Mouse (Mus musculus) lung, postnatal 0 days (tissue): ENCODE data around the gene Nfia. TPM values are rescaled to one million over a fixed set of nuclear protein-coding genes. Genes with fewer than 3 reads are reported as not detected.
A peak's percentile ranks its signal among the peaks of the same experiment; 100 is the strongest.

Source experiments
- ATAC-seq: fragments of 200-750 bp; cut with Nextera tagmentation; 2 replicates; pipeline ENCODE4 v1.8.0; 2017; ENCODE audit warnings: moderate library complexity
- DNase-seq: peaks from one replicate; pipeline ENCODE4 v3.0.0-alpha.2; 2016; ENCODE audit warnings: low spot score
- H3K27ac ChIP-seq: fragments of 300-500 bp; sonication (generic); 2 replicates; pipeline ENCODE4 v1.5.1; 2014; ENCODE audit warnings: antibody characterized with exemption, mild to moderate bottlenecking, low read length, mixed read lengths
- H3K27me3 ChIP-seq: fragments of 300-500 bp; sonication (generic); replicated peaks from 2 replicates; pipeline ENCODE4 v1.6.1; 2014; ENCODE audit warnings: low read length, mixed read lengths; ENCODE audit not compliant: insufficient read depth
- H3K36me3 ChIP-seq: fragments of 300-500 bp; sonication (generic); 2 replicates; pipeline ENCODE4 v1.6.1; 2014; ENCODE audit warnings: low read length, mixed read lengths; ENCODE audit not compliant: insufficient read depth
- H3K4me1 ChIP-seq: fragments of 300-500 bp; sonication (generic); 2 replicates; pipeline ENCODE4 v1.6.1; 2014; ENCODE audit warnings: antibody characterized with exemption, low read depth, low read length, mixed read lengths; ENCODE audit not compliant: insufficient read depth
- H3K4me2 ChIP-seq: fragments of 300-500 bp; sonication (generic); replicated peaks from 2 replicates; pipeline ENCODE4 v1.6.1; 2014; ENCODE audit warnings: low read depth, mild to moderate bottlenecking, low read length, moderate library complexity, mixed read lengths
- H3K4me3 ChIP-seq: fragments of 300-500 bp; sonication (generic); 2 replicates; pipeline ENCODE4 v1.5.1; 2014; ENCODE audit warnings: low read depth, low read length
- H3K9ac ChIP-seq: fragments of 300-500 bp; sonication (generic); replicated peaks from 2 replicates; pipeline ENCODE4 v1.6.1; 2014; ENCODE audit warnings: low read depth, mild to moderate bottlenecking
- H3K9me3 ChIP-seq: fragments of 300-500 bp; sonication (generic); 2 replicates; pipeline ENCODE4 v1.6.1; 2016; ENCODE audit warnings: low read length, mixed read lengths
- CTCF ChIP-seq: IDR thresholded peaks from 2 replicates; pipeline ENCODE4 v1.5.1; 2016; ENCODE audit warnings: antibody characterized with exemption, mild to moderate bottlenecking
- EP300 ChIP-seq: IDR thresholded peaks from 2 replicates; pipeline ENCODE4 v1.6.1; 2016; ENCODE audit warnings: antibody characterized with exemption, mild to moderate bottlenecking, control low read depth
- WGBS: fragments of 180-500 bp; shearing (Covaris S2); extraction: QIAGEN DNeasy Blood & Tissue Kit; methylation state at CpG from one replicate; pipeline ENCODE4 v1.1.7; 2014; 5-methylcytosine and 5-hydroxymethylcytosine counted together
- polyA plus RNA-seq: library from polyadenylated mRNA; unstranded; fragments of >200 nt; fragmentation: Nextera tagmentation; extraction: Ambion mirVana; gene quantifications from 2 replicates; pipeline ENCODE4 v1.2.1, GENCODE M21; 2015

The Nfia gene
- polyA plus RNA-seq, 1 experiment from 2014 or later, result 40.5 TPM

DNA sequence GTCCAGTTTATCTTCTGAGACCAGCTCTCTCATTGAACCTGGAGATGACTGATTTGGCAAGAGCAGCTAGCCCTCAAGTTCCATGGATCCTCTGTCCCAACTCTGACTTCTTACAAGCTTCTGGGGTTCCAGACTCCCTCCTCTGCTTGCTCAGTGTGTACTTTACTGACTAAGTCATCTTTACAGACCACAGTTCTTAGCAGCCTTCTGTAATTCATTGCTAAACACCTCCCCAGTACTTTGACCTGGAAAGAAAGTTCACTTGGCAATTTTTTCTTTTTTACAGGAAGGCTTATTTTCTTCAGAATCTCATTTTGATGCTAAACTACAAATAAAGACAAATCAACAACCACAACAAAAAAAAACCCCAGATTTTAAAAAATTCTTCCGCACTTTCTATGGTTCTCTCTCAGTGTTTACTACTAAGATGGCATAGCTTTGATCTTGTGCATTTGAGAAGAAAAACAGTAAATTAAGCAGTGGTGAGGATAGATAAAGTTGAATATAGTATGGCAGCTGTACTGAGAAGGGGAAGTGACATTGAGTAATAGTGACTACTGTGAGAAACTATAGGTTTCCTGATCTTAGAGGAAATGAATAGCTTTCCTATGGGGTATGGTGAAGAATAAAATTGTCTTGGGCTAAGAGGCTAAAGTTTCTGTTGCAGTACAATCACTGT, 213.7 kb downstream of the Nfia start:
- no peak for TF ChIP-seq EP300
- TF ChIP-seq CTCF, result no peak
- peak; percentile 26 for DNase-seq
- H3K9me3 ChIP-seq, result no peaks in the 10 kb centered on the region
- no peak overlapping the region for H3K4me3 ChIP-seq
- H3K27ac ChIP-seq, result no peak overlapping the region
- no peaks in the 10 kb centered on the region for H3K27me3 ChIP-seq
- H3K4me2 ChIP-seq, result no peak overlapping the region
- no peak for ATAC-seq
- WGBS, result 83% methylated on average over 1 of the region's 1 CpGs
- 0 out of 2 replicates have a peak, but pooled peaks cover 3% of the 10 kb centered on the region for H3K4me1 ChIP-seq
- no peak overlapping the region for H3K9ac ChIP-seq
- H3K36me3 ChIP-seq, result no peaks in the 10 kb centered on the region

DNA sequence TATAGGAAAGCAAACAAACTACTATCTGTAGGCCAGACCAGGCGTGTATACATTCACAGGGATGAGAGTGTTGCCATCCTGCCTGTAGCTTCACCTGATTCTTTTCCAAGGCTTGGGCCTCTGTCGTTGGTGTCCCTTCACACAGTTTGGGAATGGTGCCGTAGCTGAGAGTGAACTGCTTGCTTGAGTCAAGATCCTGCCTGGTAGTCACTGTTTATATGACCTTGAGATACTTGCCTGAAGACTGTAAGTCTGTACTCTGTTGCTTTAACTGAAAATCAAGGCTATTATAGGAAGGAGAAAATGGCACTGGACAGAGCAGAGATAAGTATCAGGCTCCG, 214.2 kb downstream of the Nfia start:
- no peak overlapping the region for H3K27ac ChIP-seq
- no peak for TF ChIP-seq EP300
- no peak for TF ChIP-seq CTCF
- ATAC-seq (no peak), DNase-seq (no peak)
- no peaks in the 10 kb centered on the region for H3K9me3 ChIP-seq
- H3K4me3 ChIP-seq, result no peak overlapping the region
- H3K4me1 ChIP-seq, result 0 out of 2 replicates have a peak, but pooled peaks cover 3% of the 10 kb centered on the region
- 59% methylated on average over 4 of the region's 4 CpGs for WGBS
- no peak overlapping the region for H3K9ac ChIP-seq
- no peaks in the 10 kb centered on the region for H3K36me3 ChIP-seq
- no peaks in the 10 kb centered on the region for H3K27me3 ChIP-seq
- no peak overlapping the region for H3K4me2 ChIP-seq

DNA sequence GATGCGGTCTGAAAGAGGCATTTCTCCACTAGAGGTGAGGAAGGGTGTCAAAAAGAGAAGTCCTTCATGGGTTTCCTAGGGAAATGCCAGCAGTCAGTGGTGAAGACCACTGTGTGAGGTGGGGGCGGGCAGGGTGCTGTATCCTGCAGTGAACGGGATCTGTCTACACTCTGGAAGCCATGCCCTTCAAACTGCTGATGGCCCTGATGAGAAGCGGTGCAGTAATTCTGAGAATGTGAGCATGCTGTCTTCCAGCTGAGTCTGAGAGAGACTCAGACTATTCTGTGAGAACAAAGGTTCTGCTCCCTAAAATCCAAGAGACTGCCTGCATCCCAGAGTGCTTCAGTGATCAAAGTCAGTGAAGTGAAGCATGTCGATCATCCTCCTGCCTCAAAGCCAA, 216.2 kb downstream of the Nfia start:
- Histone ChIP-seq H3K36me3 (no peaks in the 10 kb centered on the region), H3K9me3 (no peaks in the 10 kb centered on the region), H3K4me3 (no peak overlapping the region), H3K9ac (no peak overlapping the region), H3K4me1 (0 out of 2 replicates have a peak, but pooled peaks cover 3% of the 10 kb centered on the region), H3K27ac (no peak overlapping the region), H3K27me3 (no peaks in the 10 kb centered on the region), H3K4me2 (no peak overlapping the region)
- no peak for ATAC-seq
- TF ChIP-seq CTCF, result no peak
- no peak for TF ChIP-seq EP300
- WGBS, result 70% methylated on average over 5 of the region's 5 CpGs
- no peak for DNase-seq

DNA sequence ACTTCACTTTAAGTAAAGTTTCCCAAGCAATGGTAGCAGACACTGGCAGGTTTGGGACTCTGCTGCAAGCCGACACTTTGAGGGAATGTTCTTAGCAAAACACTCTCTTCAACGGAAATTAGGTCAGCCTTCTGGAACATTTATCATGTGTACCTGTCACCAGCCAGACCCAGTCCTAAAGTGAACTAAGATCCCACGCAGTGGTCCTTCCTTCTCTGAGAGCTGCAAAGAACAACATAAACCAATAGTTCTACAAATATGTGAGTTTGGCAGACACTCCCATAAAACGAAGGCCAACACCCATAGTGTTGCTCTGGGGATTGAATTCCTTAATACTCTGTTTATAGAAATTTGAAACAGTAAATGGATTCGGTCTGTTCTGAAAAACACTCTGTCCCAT, 217.9 kb downstream of the Nfia start:
- Histone ChIP-seq H3K4me1 (0 out of 2 replicates have a peak, but pooled peaks cover 3% of the 10 kb centered on the region), H3K27me3 (no peaks in the 10 kb centered on the region), H3K36me3 (no peaks in the 10 kb centered on the region), H3K9ac (no peak overlapping the region), H3K4me3 (no peak overlapping the region), H3K9me3 (no peaks in the 10 kb centered on the region), H3K4me2 (no peak overlapping the region), H3K27ac (peak overlapping the region; percentile 6; the same call in 1 of the 2 replicates)
- ATAC-seq, result peak; percentile 79
- WGBS, result 26% methylated on average over 5 of the region's 5 CpGs
- TF ChIP-seq EP300, result peak; percentile 85
- no peak for TF ChIP-seq CTCF
- DNase-seq, result peak; percentile 77

DNA sequence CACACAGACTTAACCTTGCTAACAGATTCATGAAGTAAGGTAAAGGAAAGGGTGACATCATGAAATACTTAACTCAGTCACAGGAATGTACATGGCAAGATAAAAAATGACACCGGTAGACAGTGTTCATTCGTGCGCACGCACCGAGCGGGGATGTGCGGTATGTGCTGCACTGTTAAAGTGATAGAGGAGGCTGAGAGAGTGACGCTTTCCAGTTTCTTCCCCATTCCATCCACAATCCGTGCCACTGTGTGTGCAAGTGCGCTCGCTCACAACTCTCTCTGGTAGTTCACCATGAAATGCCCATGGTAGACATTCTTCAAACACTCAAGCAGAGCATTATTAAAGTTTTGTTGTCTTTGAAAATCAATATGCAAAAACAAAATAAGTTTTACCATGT, 218.9 kb downstream of the Nfia start:
- H3K9me3 ChIP-seq, result no peaks in the 10 kb centered on the region
- 93% methylated on average over 11 of the region's 11 CpGs for WGBS
- H3K27ac ChIP-seq, result peak overlapping the region; percentile 29; the same call in 1 of the 2 replicates
- no peak for DNase-seq
- no peak for ATAC-seq
- 0 out of 2 replicates have a peak, but pooled peaks cover 3% of the 10 kb centered on the region for H3K4me1 ChIP-seq
- H3K9ac ChIP-seq, result no peak overlapping the region
- H3K27me3 ChIP-seq, result no peaks in the 10 kb centered on the region
- no peaks in the 10 kb centered on the region for H3K36me3 ChIP-seq
- TF ChIP-seq EP300 (no peak), CTCF (no peak)
- H3K4me2 ChIP-seq, result no peak overlapping the region
- no peak overlapping the region for H3K4me3 ChIP-seq

DNA sequence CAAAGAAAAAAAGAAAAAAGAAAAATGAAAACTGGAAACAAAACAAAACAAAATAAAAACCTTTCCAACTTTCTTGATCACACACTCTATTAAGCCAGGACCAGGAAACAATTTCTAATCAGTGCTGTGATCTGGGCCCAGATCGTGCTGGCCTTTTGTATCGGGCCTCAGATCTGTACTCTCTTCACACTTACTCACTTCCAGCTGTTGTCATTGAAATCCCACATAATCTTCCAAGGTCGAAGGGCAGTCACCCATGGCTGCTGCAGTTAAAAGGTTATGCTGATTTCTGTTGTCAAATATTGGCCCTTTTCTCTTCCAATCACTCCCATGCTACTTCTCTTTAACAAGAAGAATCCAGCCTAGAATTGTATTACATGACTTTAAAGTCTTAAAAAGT, 219.3 kb downstream of the Nfia start:
- no peaks in the 10 kb centered on the region for H3K27me3 ChIP-seq
- ATAC-seq, result no peak
- no peak overlapping the region for H3K4me2 ChIP-seq
- TF ChIP-seq CTCF (no peak), EP300 (no peak)
- H3K4me3 ChIP-seq, result no peak overlapping the region
- no peaks in the 10 kb centered on the region for H3K9me3 ChIP-seq
- H3K36me3 ChIP-seq, result no peaks in the 10 kb centered on the region
- H3K27ac ChIP-seq, result no peak overlapping the region
- 50% methylated on average over 3 of the region's 3 CpGs for WGBS
- DNase-seq, result no peak
- H3K9ac ChIP-seq, result no peak overlapping the region
- H3K4me1 ChIP-seq, result 0 out of 2 replicates have a peak, but pooled peaks cover 3% of the 10 kb centered on the region
